Mouse (Mus musculus) mouse embryonic stem cell (cell line): Measurements from ENCODE around the gene Rere.

Source experiments
- in situ Hi-C, 2 experiments: fragments of 300-500 bp; cut with MboI; formaldehyde crosslinking; loops; 1 replicate in 1 of 2; 3 replicates in 1 of 2; pipeline ENCODE4 v1.14.3; 2019 to 2020; ENCODE audit warnings: low sequenced_read_pairs in 2 of 2, low pct_unique_long_range_greater_than_20kb in 1 of 2, mixed read lengths in 1 of 2; ENCODE audit not compliant: unreplicated experiment in 1 of 2

The Rere gene

DNA sequence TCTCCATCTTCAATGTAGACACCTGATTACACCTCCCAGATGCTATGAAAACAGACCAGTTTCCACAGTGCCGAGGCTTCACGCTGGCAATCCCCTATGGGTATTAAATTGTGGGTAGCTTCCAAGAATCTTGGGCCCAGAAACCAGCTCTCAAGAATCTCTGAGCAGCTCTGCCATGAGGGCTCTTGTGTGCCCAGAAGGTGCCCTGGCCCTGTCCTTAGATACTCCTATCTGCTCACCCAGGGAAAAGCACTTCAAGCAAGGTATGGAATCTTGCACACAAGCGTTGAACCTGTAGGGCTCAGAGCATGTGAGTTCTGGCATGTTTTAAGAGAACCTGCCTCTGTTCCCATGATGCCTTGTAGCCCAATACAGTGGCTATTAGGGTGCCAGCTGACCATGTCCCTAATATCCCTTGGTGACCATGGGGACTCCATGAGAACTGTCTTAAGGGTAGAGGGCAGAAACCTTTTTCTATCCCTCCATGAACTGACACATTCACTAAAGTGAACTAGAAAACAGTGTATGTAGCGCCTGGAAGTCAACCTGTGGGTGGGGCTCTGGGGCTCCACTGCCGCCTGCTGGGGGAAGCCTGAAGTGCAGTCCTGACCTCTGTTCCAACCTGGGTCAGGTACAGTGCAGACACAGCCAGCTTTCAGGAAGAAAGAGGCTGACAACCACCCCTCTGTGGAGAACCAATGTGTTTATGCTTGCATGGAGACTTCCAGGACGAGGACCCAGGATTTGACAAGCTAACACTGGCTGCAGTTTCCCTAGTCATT lies 344.7 kb downstream of the Rere start:
- in situ Hi-C loops: no loop called here

- in situ Hi-C loops: no loop called here
Observed at GRCm38 (mm10) chr4:150629266-150629665, 347.8 kb downstream of the Rere start.

DNA sequence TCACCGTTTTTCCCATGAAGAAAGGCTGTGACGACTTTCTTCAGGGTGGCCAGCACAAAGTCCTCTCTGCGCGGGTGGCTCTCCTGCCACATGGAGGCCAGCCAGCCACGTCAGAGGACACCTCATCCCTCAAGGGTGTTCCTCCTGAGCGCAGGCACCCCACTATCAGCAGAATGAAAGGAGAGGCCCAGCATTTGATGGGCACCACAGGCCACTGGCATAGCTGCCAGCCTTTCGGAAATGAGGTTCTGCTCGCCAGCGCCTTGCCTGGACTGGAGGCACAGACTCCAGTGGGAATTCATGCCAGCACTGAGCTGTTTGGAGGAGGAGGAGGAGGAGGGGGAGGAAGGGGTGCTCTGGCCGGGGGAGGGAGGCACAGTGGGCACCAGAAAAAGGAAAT lies 354.1 kb downstream of the Rere start:
- in situ Hi-C loops: no loop called here

DNA sequence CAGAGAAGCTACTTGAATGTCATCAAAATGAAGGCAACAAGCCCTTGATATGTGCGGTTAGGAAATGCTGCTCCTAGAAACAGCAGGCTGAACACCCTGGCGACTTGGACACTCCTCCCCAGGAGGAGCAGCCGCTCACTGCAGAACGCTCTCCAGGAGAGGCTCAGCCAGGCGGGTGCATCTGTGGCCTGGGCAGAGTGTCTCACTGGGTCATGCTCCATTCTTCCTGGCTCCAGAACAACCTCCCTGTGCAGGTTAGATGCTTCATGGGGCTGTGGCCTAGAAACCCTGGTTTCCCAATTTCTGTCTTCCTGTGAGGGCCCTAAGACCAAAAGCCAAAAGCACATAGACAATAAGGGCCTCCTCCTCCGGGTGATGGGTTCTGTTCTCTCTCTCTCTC lies 355.2 kb downstream of the Rere start:
- in situ Hi-C loops: no loop called here

DNA sequence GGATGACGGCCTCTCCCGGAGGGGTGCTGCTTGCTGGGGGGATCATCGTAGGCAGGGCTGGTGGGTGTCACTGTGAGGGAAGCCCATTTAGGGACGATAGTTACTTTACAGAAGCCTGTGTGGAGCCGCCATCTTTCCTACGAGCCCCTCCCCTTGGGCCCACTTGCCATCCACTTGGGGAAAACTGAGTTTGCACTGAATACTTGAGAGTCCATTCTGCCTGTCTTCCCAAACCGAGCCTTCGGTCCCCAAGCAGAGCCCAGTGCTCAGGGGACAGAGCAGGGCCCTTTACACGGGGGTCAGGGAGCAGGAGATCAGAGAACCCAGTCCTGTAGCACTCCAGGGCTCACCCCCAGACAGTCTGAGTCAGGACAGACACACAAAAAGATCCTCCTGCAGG lies 362.9 kb downstream of the Rere start:
- in situ Hi-C loops: no loop called here

GRCm38 (mm10) chr4:150649327-150649726 lies 367.9 kb downstream of the Rere start:
- in situ Hi-C loops: no loop called here

GRCm38 (mm10) chr4:150651390-150652277 lies 370.2 kb downstream of the Rere start, which contains the start of gene Slc45a1:
Gene Slc45a1, minus strand, starts transcription at chr4:150652174.
- in situ Hi-C loops: loop anchor here (10.0 kb wide), 3 partner anchors 213 to 313 kb away; no protein-coding TSS in a partner anchor

DNA sequence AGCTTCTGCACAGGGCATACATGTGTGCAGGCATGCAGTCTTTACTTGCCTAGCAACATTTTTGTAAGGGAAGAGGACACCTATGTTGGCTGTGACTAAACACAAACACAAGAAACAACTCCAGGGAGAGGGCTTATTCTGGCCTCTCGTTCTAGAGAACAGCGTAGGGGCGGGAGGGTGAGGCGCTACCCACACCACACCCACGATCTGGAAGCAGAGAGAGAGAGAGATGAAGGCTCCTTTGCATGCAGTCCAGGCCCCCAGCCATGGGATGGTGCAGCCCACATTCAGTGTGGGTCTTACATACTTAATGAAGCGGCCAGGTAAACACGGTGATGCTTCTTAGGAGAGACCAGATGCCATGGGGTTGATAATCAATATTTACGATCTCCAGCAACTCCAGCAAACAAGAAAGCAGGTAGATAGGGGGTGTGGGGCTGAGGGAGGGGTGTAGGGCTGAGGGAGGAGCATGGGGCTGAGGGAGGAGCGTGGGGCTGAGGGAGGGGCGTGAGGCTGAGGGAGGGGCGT lies 371.7 kb downstream of the Rere start:
- in situ Hi-C loops: loop anchor here (10.0 kb wide), 3 partner anchors 212 to 312 kb away; no protein-coding TSS in a partner anchor

DNA sequence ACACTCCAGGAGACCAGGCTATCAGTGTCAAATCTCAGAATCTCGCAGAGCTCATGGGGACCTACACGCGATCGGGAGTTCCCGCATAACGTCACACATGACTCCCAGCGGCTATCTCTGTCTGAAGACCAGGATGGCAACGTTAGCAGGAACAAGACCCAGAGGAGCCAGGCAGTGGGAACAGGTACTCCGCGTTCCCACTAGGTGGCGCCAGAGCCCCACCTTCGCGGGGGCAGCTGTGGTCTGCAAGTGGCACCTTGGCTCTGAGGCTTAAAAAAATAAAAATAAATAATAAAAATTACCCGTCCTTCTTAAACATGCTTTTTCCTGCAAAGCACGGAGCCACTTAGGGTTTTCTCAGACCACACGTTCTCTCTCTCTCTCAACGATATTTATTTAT lies 374.5 kb downstream of the Rere start:
- in situ Hi-C loops: loop anchor here (10.0 kb wide), 3 partner anchors 209 to 309 kb away; no protein-coding TSS in a partner anchor

GRCm38 (mm10) chr4:150656504-150656903 lies 375.1 kb downstream of the Rere start:
- in situ Hi-C loops: loop anchor here (10.0 kb wide), 3 partner anchors 208 to 308 kb away; no protein-coding TSS in a partner anchor

GRCm38 (mm10) chr4:150659926-150660610 lies 378.6 kb downstream of the Rere start:
- in situ Hi-C loops: loop anchor here (10.0 kb wide), 3 partner anchors 205 to 305 kb away; no protein-coding TSS in a partner anchor

- in situ Hi-C loops: loop anchor here in 1 of 2 experiments (10.0 kb wide), 1 partner anchor 233 kb away; no protein-coding TSS in a partner anchor
Observed at GRCm38 (mm10) chr4:150661886-150662285, 380.4 kb downstream of the Rere start.

DNA sequence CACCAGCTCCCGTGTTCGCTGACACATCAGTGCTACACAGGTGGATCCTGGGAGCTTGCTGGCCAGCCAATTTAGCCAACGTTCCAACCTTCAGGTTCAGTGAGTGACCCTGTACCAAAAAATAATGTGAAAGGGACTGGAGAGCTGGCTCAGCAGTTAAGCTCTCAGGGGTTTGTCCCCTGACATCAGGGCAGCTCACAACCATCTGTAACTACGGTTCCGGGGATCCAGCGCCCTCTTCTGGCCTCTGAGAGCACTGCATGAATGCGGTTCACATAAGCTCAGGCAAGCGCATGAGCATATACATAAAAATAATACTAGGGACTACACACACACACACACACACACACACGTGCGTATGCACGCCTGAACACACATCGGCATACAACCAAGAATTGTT lies 381.7 kb downstream of the Rere start:
- in situ Hi-C loops: loop anchor here in 1 of 2 experiments (10.0 kb wide), 1 partner anchor 232 kb away; no protein-coding TSS in a partner anchor

DNA sequence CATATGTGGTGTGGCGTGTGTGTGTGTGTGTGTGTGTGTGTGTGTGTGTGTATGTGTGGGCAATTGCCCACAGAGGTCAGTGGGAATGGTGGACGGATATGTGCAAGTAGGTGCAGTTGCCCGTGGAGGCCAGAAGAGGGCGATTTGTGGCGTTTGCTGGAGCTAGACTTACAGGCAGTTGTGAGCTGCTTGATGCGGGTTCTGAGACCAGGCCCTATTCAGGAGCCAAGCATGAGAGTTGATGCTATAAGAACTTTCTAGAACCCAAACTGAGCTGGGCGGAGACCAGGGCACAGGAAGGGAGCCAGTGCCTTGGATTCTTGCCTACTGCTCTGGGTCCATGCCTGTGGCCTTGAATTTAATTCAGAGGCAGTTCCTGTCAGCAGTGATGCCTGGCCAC lies 383.3 kb downstream of the Rere start:
- in situ Hi-C loops: loop anchor here in 1 of 2 experiments (10.0 kb wide), 1 partner anchor 230 kb away; no protein-coding TSS in a partner anchor

GRCm38 (mm10) chr4:150665806-150666205 lies 384.4 kb downstream of the Rere start:
- in situ Hi-C loops: loop anchor here in 1 of 2 experiments (10.0 kb wide), 1 partner anchor 229 kb away; no protein-coding TSS in a partner anchor
